Mouse (Mus musculus): Measurements from ENCODE around the gene Perp. TPM values are rescaled to one million over a fixed set of nuclear protein-coding genes. Genes with fewer than 3 reads are reported as not detected.
A peak's percentile ranks its signal among the peaks of the same experiment; 100 is the strongest.

Perp gene
- total RNA-seq (2021), result 1 to 10 TPM; 3.5 to 5.5 TPM
- long read RNA-seq, experiment 1, partial matches to known transcripts, result 1 of 3 reads
- long read RNA-seq, experiment 1, other reads (novel, unspliced or antisense), result 0 of 3 reads
- long read RNA-seq, experiment 2, transcript Perp-201 (3 exons, 1,952 nt), result major isoform, 7 of 7 reads
- long read RNA-seq, experiment 2, partial matches to known transcripts, result 0 of 7 reads
- long read RNA-seq, experiment 2, other reads (novel, unspliced or antisense), result 0 of 7 reads

- intact Hi-C loops (cut with DNase I), result loop anchor here (10.0 kb wide), 1 partner anchor 670 kb away; no protein-coding TSS in a partner anchor
- Histone ChIP-seq H3K4me3 (peak within 1 kb of the TSS; percentile 61), H3K27ac (peak within 1 kb of the TSS; percentile 24; the same call in 1 of the 2 replicates)
- DNase-seq (ENCODE audit: extremely low spot score in 1 of 2, low spot score in 2 of 2), result peak; percentile 28 to 30
- no peak; the same call in 1 of the 2 replicates for TF ChIP-seq CTCF (IDR thresholded peaks at IDR 0.05)
Measured at GRCm38 (mm10) chr10:18844441-18845286, at the start of gene Perp. Gene Perp (plus strand): TSS chr10:18845020.

DNA sequence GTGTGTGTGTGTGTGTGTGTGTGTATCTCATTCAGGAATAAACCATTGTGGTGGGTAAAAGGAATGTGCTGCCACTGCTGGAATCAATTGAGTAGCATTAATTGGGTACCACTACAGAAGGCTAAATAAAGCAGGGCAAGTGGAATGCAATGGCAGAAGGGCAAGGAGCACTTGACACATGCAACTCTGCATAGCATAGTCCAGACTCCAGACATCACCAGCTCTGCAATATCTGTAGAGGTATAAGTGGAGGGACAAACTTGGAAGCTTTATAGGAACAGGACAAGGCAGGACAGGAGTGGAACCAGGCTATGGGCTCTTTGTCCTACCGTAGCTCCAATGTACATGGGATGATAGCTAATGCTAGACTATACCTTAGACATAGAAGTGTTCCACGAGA, 33.1 kb upstream of the Perp start:
- no peak overlapping the region for H3K27ac ChIP-seq
- intact Hi-C loops (cut with DNase I), result no loop called here
- no peak overlapping the region for H3K4me3 ChIP-seq
- no peak for DNase-seq (ENCODE audit: extremely low spot score in 1 of 2, low spot score in 2 of 2)
- no peak for TF ChIP-seq CTCF (IDR thresholded peaks at IDR 0.05)

DNA sequence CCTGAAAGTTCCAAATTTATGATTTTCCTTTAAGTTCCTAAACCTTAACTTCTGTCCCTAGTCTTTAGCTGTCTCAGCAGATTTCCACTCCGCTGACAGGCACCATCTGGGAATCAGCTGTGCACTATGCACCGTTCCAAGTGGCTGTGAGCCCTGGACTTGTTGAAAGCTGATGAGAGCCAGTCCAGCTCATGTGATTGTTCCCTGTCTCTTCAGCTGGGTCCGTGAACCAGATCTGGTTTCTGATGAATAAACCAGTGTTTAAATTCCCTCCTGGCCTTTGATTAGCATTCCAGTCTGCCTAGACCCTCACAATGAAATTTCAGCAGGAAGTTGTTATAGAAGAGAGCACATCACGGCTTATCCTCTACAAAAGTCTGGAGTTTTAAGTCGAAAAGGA, 28.3 kb upstream of the Perp start:
- TF ChIP-seq CTCF (IDR thresholded peaks at IDR 0.05), result no peak
- intact Hi-C loops (cut with DNase I), result no loop called here
- Histone ChIP-seq H3K27ac (no peak overlapping the region), H3K4me3 (no peak overlapping the region)
- no peak for DNase-seq (ENCODE audit: extremely low spot score in 1 of 2, low spot score in 2 of 2)

DNA sequence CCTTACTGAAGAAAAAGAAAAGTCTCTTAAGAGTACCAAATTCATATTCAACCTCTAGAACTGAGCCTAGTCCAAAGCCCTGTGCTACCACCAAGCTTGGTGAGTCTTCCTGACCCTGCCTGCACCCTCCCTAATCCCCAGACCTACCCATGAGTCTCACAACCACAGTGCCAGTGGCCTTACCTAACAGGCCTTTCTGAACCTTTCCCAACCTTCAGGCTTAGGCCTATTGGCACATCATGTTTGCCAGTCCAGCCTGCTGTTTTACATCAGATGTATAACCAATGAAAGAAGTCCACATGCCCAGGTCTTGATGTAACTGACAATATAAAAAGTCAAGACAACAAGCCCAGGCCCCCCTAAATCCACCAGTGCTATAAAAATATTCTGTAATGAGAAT, 19.7 kb upstream of the Perp start:
- intact Hi-C loops (cut with DNase I), result no loop called here
- DNase-seq (ENCODE audit: extremely low spot score in 1 of 2, low spot score in 2 of 2), result no peak
- no peak for TF ChIP-seq CTCF (IDR thresholded peaks at IDR 0.05)
- Histone ChIP-seq H3K27ac (no peak overlapping the region), H3K4me3 (no peak overlapping the region)

GRCm38 (mm10) chr10:18826107-18826506, 18.7 kb upstream of the Perp start:
- Histone ChIP-seq H3K4me3 (no peak overlapping the region), H3K27ac (no peak overlapping the region)
- intact Hi-C loops (cut with DNase I), result no loop called here
- TF ChIP-seq CTCF (IDR thresholded peaks at IDR 0.05), result no peak
- no peak for DNase-seq (ENCODE audit: extremely low spot score in 1 of 2, low spot score in 2 of 2)

GRCm38 (mm10) chr10:18827936-18828335, 16.9 kb upstream of the Perp start:
- no peak overlapping the region for H3K27ac ChIP-seq
- DNase-seq (ENCODE audit: extremely low spot score in 1 of 2, low spot score in 2 of 2), result no peak
- no peak for TF ChIP-seq CTCF (IDR thresholded peaks at IDR 0.05)
- no peak overlapping the region for H3K4me3 ChIP-seq
- intact Hi-C loops (cut with DNase I), result no loop called here

GRCm38 (mm10) chr10:18830359-18830758, 14.5 kb upstream of the Perp start:
- intact Hi-C loops (cut with DNase I), result no loop called here
- H3K4me3 ChIP-seq, result no peak overlapping the region
- no peak overlapping the region for H3K27ac ChIP-seq
- no peak for DNase-seq (ENCODE audit: extremely low spot score in 1 of 2, low spot score in 2 of 2)
- no peak for TF ChIP-seq CTCF (IDR thresholded peaks at IDR 0.05)

- H3K4me3 ChIP-seq, result no peak overlapping the region
- intact Hi-C loops (cut with DNase I), result no loop called here
- no peak for TF ChIP-seq CTCF (IDR thresholded peaks at IDR 0.05)
- H3K27ac ChIP-seq, result no peak overlapping the region
- DNase-seq (ENCODE audit: extremely low spot score in 1 of 2, low spot score in 2 of 2), result no peak
Measured at GRCm38 (mm10) chr10:18831823-18832222, 13.0 kb upstream of the Perp start.

- Histone ChIP-seq H3K4me3 (no peak overlapping the region), H3K27ac (no peak overlapping the region)
- no peak for TF ChIP-seq CTCF (IDR thresholded peaks at IDR 0.05)
- DNase-seq (ENCODE audit: extremely low spot score in 1 of 2, low spot score in 2 of 2), result no peak
- intact Hi-C loops (cut with DNase I), result no loop called here
Measured at GRCm38 (mm10) chr10:18834389-18834788, 10.4 kb upstream of the Perp start.

DNA sequence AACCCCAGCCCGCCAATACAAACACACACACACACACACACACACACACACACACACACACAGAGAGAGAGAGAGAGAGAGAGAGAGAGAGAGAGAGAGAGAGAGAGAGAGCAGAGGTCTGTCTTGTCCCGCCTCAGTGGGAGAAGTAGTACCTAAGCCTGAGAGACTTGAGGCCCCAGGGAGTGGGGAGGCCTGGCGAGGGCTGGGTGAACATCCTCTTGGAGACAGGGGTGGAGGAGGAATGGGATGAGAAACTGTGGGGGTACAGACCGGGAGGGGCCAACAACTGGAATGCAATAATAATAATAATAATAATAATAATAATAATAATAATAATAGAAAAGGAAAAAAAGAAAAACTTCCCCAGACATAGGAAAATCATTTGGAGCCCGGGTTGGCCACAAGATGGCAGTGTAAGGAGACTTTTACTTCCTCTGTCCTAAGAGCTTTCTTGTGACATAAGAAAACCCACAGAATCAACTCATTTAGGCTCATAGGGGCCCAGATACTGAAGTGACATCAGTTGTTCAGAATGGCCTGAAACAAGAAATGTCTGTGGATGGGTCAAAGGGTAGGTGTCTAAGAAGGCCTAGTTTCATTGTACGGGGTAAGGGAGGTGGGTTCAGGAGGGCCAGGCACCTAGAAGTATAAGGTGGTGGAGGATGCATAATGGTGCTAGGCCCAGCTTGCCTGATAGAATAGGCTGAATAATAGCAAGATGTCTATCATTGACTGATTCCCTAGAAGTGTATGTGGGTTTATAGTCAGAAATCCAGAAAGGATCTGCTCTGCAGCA, 8.9 kb upstream of the Perp start:
- intact Hi-C loops (cut with DNase I), result loop anchor here (1.0 to 5.0 kb wide), 2 partner anchors 68 to 74 kb away; no protein-coding TSS in a partner anchor
- peak; percentile 70 for TF ChIP-seq CTCF (IDR thresholded peaks at IDR 0.05)
- Histone ChIP-seq H3K4me3 (no peak overlapping the region), H3K27ac (no peak overlapping the region)
- DNase-seq (ENCODE audit: extremely low spot score in 1 of 2, low spot score in 2 of 2), result peak; percentile 20 to 32

GRCm38 (mm10) chr10:18839530-18839929, 5.3 kb upstream of the Perp start:
- intact Hi-C loops (cut with DNase I), result loop anchor here (5.0 kb wide), 1 partner anchor 77 kb away; no protein-coding TSS in a partner anchor
- Histone ChIP-seq H3K4me3 (no peak overlapping the region), H3K27ac (no peak overlapping the region)
- no peak for DNase-seq (ENCODE audit: extremely low spot score in 1 of 2, low spot score in 2 of 2)
- no peak for TF ChIP-seq CTCF (IDR thresholded peaks at IDR 0.05)

Data from left cerebral cortex, adult 2 months (tissue).